Mouse (Mus musculus) heart, postnatal 0 days (tissue): ENCODE measurements around the gene Gpatch8.

Experiments used
- CTCF ChIP-seq: IDR thresholded peaks from 2 replicates; pipeline ENCODE4 v1.5.1; 2016; ENCODE audit warnings: antibody characterized with exemption, control low read depth, low read depth
- EP300 ChIP-seq: IDR thresholded peaks from 2 replicates; pipeline ENCODE4 v1.6.1; 2016; ENCODE audit warnings: antibody characterized with exemption, low read depth

DNA sequence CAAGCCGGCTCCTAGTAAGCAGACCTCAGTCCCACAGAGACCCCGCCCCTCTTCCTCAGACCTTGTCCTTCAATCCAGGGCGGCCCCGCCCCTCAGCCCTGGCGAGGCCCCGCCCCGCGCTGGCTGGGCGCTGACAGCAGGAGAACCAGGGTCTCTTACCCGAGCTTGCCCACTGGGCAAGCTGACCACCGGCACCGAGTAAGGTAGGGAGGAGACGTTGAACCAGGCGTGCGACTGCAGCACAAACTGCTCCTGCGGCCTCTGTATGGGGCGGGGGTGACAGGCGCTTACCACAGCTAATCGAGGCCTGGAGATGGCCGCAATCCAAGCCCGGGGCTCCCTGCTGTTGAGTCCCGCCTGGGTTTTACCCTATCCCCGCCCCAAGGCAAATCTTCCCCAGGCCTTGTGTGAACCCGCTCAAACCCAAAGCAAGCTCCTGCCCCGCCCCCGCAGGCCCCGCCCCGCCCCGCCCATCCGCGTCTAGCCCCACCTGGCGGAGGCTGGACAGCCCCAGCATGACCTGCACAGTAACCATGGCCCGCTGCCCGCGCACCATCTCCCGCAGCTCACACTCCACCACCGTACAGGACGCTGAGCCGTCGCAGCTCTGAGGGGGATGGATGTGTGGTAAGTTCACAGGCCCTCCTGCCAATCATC, 100.3 kb downstream of the Gpatch8 start:
- TF ChIP-seq CTCF (peak; percentile 47), EP300 (no peak)
